Mouse (Mus musculus) lung, postnatal 0 days (tissue): ENCODE data around the gene Gm11034.

Experiments used
- CTCF ChIP-seq: IDR thresholded peaks from 2 replicates; pipeline ENCODE4 v1.5.1; 2016; ENCODE audit warnings: antibody characterized with exemption, mild to moderate bottlenecking
- EP300 ChIP-seq: IDR thresholded peaks from 2 replicates; pipeline ENCODE4 v1.6.1; 2016; ENCODE audit warnings: antibody characterized with exemption, mild to moderate bottlenecking, control low read depth

GRCm38 (mm10) chr8:72187793-72188331 lies 25.6 kb downstream of the Gm11034 start:
- no peak for TF ChIP-seq CTCF
- TF ChIP-seq EP300 = no peak
